Mouse (Mus musculus) urinary bladder, postnatal 10 days (tissue): ENCODE data around the gene Rrm2.

ENCODE experiments used
- DNase-seq: peaks from one replicate; pipeline ENCODE4 v3.0.0; 2022; ENCODE audit warnings: low spot score

Rrm2 gene

DNA sequence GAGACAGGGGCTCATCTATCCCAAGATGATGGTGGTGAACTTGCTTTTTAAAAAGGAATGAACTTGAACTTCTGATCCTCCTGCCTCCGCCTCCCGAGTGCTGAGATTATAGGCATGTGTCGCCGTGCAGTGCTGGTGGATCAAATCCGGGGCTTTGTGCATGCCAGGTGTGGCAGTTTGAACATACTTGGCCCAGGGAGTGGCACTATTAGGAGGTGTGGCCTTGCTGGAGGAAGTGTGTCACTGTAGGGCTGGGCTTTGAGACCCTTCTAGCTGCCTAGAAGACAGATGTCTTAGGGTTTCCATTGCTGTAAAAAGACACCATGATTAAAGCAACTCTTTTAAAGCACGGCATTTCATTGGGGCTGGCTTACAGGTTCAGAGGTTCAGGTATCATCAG is 42.5 kb downstream of the Rrm2 start:
- no peak for DNase-seq

DNA sequence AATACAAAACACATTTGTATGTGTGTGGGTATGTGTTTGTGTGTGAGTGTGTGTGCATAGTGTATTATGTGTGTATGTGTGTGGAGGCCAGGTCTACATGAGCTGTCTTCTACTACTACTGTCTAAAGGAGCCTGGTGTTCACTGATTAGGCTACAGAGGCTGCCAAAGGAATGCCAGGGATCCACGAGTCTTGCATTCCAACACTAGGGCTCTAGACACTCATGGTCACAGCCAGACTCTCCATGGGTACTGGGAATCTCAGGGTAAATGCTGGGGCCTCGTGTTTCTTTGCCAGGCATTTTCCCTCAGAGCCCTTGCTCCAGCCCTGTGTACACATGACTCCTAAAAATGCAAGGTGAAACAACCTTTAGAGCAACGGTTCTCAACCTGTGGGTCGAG is 45.6 kb downstream of the Rrm2 start:
- no peak for DNase-seq

DNA sequence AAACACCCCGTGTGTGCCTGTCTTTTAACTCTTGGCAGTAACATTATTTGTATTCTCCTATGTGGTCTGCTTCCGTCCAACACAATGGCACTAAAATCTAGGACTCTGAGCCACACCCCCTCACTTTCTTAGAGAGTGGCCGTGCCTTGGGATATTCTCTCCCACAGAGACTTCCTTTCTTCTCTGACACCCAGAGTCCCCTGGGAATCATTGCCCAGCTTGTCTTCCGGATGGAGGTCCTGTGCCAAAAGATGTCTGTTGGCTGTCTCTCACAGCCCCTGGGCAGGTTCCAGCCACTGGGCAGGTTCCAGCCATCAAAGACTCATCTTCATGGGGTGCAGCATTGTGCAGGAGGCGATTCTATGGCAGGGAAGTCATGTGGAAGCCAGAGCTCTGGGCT is 46.7 kb downstream of the Rrm2 start:
- DNase-seq, result no peak

DNA sequence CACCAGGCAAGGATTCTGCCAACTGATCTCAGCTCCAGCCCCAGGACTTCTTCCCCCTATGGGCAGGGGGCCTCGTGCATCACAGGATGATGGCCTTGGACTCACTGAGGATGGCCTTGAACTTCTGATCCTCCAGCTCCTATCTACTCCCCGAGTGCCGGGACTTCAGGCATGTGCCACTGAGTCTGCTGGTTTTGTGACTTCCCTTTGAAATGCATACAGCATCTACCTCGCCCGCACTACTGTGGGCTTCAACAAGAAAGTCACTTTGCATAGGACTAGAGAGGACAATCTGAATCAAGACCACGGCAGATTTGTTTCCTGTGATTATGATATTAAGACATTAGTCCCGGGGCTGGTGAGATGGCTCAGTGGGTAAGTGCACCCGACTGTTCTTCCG is 47.4 kb downstream of the Rrm2 start:
- DNase-seq, result no peak

DNA sequence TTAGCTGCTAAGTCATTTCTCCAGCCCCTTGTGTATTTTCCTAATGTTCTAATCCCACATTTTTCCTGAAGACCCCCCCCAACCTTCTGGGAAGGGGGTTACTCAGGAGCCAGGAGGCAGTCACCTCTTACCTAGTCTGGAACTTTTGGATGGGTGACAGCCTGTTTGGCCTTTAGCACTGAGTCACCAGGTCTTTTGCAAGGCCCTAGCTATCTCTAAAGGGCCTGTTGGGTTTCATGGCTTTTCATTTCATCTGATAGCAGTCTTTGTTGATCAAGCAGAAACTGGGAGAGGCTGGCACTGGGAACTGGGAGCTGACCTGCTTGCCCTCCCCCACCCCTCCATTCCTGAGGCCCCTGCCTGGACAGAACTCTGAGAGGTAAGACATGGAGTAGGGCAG is 49.3 kb downstream of the Rrm2 start:
- DNase-seq, result no peak

DNA sequence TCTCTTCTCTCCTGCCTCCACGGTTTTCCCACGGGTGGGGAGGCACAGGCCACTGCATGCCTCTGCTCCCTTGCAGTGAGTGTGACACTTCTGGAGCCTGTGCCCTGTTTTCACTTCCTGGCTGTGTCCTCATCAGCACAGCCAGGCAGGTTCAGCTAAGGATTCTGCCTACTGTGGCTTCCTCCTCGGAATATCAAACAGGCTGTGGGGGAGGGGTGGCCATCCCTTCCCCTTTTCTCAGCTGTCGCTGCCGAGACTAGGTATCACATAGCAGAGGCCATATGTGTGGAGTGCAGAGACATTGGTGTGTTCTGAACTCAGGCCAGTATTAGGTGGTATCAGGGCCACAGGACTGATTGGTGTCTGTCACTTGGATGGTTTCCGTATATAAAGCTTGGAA is 50.3 kb downstream of the Rrm2 start:
- DNase-seq, result no peak

DNA sequence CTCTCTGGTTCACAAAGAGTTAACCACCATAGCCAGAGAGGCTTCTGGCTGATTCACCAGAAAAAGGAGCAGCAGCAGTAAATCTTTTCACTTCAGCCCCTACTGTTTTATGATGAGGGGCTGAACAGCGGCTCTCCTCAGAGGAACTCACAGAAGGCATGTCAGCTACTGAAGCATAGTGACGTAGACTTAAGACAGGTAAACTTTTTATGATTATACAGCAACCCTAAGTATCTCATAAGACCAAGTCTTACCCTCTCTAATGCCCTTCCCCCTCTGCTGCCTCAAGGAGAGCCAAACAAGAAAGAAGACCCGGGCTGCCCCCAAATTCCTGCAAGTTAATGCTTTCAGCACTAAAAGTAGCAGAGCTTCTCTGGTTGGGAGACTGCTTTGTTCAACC is 54.2 kb downstream of the Rrm2 start:
- no peak for DNase-seq
